Mouse (Mus musculus): Measurements from ENCODE around the gene 1700023F06Rik. TPM values are rescaled to one million over a fixed set of nuclear protein-coding genes. Genes with fewer than 3 reads are reported as not detected.
A peak's percentile ranks its signal among the peaks of the same experiment; 100 is the strongest.
"Not testable (repeated sequence)": the region's sequence is repeated elsewhere in the genome, so short reads cannot be mapped to it uniquely, and the experiment has no call there.

The 1700023F06Rik gene
- polyA plus RNA-seq, 1 experiment from 2014 or later = 2.0 TPM

DNA sequence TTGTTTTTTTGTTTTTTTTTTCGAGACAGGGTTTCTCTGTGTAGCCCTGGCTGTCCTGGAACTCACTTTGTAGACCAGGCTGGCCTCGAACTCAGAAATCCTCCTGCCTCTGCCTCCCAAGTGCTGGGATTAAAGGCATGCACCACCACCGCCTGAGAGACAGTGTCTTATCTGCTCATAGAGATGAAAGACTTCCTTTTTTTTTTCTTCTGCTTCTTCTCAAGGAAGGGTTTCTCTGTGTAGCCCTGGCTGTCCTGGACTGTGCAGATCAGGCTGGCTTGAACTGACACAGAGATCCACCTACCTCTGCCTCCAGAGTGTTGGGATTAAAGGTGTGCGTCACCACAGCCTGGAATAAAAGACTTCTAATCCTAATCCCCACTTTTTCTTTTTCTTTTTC is 14.4 kb upstream of the 1700023F06Rik start:
- H3K9ac ChIP-seq; H3K27me3 ChIP-seq; H3K4me2 ChIP-seq (replicated peaks); H3K4me3 ChIP-seq (replicated peaks); H3K9me3 ChIP-seq (replicated peaks); H3K27ac ChIP-seq (replicated peaks); ATAC-seq (ENCODE audit: insufficient number of reproducible peaks, low FRiP score, low TSS enrichment, low read depth): not testable (repeated sequence)
- peaks cover 28% of the 10 kb centered on the region for H3K4me1 ChIP-seq
- H3K36me3 ChIP-seq = peaks cover 64% of the 10 kb centered on the region
- 88% methylated on average over 4 of the region's 4 CpGs for WGBS

DNA sequence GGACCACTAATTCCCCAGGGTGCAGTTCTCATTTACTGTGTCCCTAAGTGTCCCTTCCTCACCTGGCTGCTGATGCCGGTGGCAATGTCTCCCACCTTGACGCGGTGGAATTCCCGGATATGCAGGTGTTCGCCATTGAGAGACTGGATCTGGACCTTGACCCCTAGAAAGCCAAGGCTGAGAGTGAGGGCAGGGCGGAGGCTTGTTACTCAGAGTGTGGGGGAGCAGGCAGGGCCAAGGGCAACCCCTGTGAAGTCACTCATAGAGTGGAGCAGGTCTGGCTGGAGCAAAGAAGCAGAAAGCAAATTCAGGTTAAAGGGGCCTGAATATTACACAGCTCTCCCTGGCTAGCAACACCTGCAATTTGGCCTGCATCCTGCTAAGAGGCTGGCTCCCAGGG is 13.1 kb upstream of the 1700023F06Rik start:
- WGBS = 90% methylated on average over 6 of the region's 6 CpGs
- H3K9me3 ChIP-seq (replicated peaks) = no peaks in the 10 kb centered on the region
- no peak overlapping the region for H3K4me3 ChIP-seq (replicated peaks)
- no peak overlapping the region for H3K4me2 ChIP-seq (replicated peaks)
- H3K27ac ChIP-seq (replicated peaks) = no peak overlapping the region
- H3K36me3 ChIP-seq = peaks cover 52% of the 10 kb centered on the region
- no peak overlapping the region for H3K9ac ChIP-seq
- ATAC-seq (ENCODE audit: insufficient number of reproducible peaks, low FRiP score, low TSS enrichment, low read depth) = no peak
- H3K27me3 ChIP-seq = no peaks in the 10 kb centered on the region; the same call in 1 of the 2 replicates
- peaks cover 30% of the 10 kb centered on the region for H3K4me1 ChIP-seq

GRCm38 (mm10) chr11:103219995-103220394 is 11.6 kb upstream of the 1700023F06Rik start:
- peaks cover 28% of the 10 kb centered on the region for H3K4me1 ChIP-seq
- H3K4me2 ChIP-seq (replicated peaks) = no peak overlapping the region
- H3K4me3 ChIP-seq (replicated peaks) = no peak overlapping the region
- no peak overlapping the region for H3K9ac ChIP-seq
- H3K9me3 ChIP-seq (replicated peaks) = no peaks in the 10 kb centered on the region
- WGBS = 80% methylated on average over 4 of the region's 4 CpGs
- ATAC-seq (ENCODE audit: insufficient number of reproducible peaks, low FRiP score, low TSS enrichment, low read depth) = no peak
- no peak overlapping the region for H3K27ac ChIP-seq (replicated peaks)
- H3K27me3 ChIP-seq = no peaks in the 10 kb centered on the region; the same call in 1 of the 2 replicates
- peaks cover 44% of the 10 kb centered on the region for H3K36me3 ChIP-seq

GRCm38 (mm10) chr11:103219259-103219658 is 10.9 kb upstream of the 1700023F06Rik start:
- no peaks in the 10 kb centered on the region; the same call in 1 of the 2 replicates for H3K27me3 ChIP-seq
- no peaks in the 10 kb centered on the region for H3K9me3 ChIP-seq (replicated peaks)
- 72% methylated on average over 5 of the region's 5 CpGs for WGBS
- no peak for ATAC-seq (ENCODE audit: insufficient number of reproducible peaks, low FRiP score, low TSS enrichment, low read depth)
- no peak overlapping the region for H3K9ac ChIP-seq
- H3K4me1 ChIP-seq = peaks cover 22% of the 10 kb centered on the region
- no peak overlapping the region for H3K27ac ChIP-seq (replicated peaks)
- H3K4me2 ChIP-seq (replicated peaks) = no peak overlapping the region
- H3K4me3 ChIP-seq (replicated peaks) = no peak overlapping the region
- peaks cover 40% of the 10 kb centered on the region for H3K36me3 ChIP-seq

DNA sequence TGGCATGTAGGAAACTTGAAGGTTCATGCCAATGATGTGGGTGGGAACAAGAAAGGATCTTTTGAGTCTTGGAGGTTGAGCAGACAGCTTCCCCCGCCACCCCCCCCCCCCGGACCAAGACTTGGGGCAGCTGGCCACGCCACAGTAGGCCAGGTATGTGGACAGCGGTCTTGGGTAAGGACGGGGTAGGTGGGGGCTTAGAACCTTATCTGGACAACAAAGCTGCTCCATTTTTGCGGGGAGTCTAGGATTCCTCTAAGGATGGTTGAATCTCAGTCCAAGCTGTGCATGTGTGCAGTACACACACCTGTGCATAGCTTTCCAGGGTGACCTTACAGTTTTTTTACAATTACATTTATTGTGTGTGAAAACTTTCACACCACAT is 10.2 kb upstream of the 1700023F06Rik start:
- H3K27ac ChIP-seq (replicated peaks) = no peak overlapping the region
- no peaks in the 10 kb centered on the region for H3K9me3 ChIP-seq (replicated peaks)
- H3K4me1 ChIP-seq = peaks cover 14% of the 10 kb centered on the region
- WGBS = 21% methylated on average over 6 of the region's 6 CpGs
- H3K27me3 ChIP-seq = no peaks in the 10 kb centered on the region; the same call in 1 of the 2 replicates
- peak overlapping the region; percentile 27 for H3K9ac ChIP-seq
- ATAC-seq (ENCODE audit: insufficient number of reproducible peaks, low FRiP score, low TSS enrichment, low read depth) = no peak
- H3K4me3 ChIP-seq (replicated peaks) = peak overlapping the region; percentile 45
- H3K36me3 ChIP-seq = peaks cover 32% of the 10 kb centered on the region
- peak overlapping the region; percentile 97 for H3K4me2 ChIP-seq (replicated peaks)

GRCm38 (mm10) chr11:103217790-103218516 is 9.6 kb upstream of the 1700023F06Rik start, which contains the start of gene Spata32:
Gene Spata32 (minus strand): TSS chr11:103218432.
- ATAC-seq (ENCODE audit: insufficient number of reproducible peaks, low FRiP score, low TSS enrichment, low read depth) = peak; percentile 70
- 1% methylated on average over 45 of the region's 45 CpGs for WGBS

GRCm38 (mm10) chr11:103215355-103215754 is 7.0 kb upstream of the 1700023F06Rik start:
- ATAC-seq (ENCODE audit: insufficient number of reproducible peaks, low FRiP score, low TSS enrichment, low read depth) = no peak
- H3K36me3 ChIP-seq = peaks cover 13% of the 10 kb centered on the region
- H3K9me3 ChIP-seq (replicated peaks) = no peaks in the 10 kb centered on the region
- no peak overlapping the region for H3K9ac ChIP-seq
- no peaks in the 10 kb centered on the region; the same call in 1 of the 2 replicates for H3K27me3 ChIP-seq
- H3K4me3 ChIP-seq (replicated peaks) = no peak overlapping the region
- no peak overlapping the region for H3K27ac ChIP-seq (replicated peaks)
- peaks cover 13% of the 10 kb centered on the region for H3K4me1 ChIP-seq
- no peak overlapping the region for H3K4me2 ChIP-seq (replicated peaks)
- 54% methylated on average over 1 of the region's 1 CpGs for WGBS

More at GRCm38 (mm10) chr11:103217790-103218516, 9.6 kb upstream of the 1700023F06Rik start, which contains the start of gene Spata32:
- peak within 1 kb of the TSS; percentile 27 for H3K9ac ChIP-seq
- H3K4me3 ChIP-seq (replicated peaks) = peak within 1 kb of the TSS; percentile 45
- no peaks in the 10 kb centered on the region for H3K9me3 ChIP-seq (replicated peaks)
- H3K27ac ChIP-seq (replicated peaks) = no peak within 1 kb of the TSS
- H3K27me3 ChIP-seq = no peaks in the 10 kb centered on the region; the same call in 1 of the 2 replicates
- peaks cover 29% of the 10 kb centered on the region for H3K36me3 ChIP-seq
- peak within 1 kb of the TSS; percentile 97 for H3K4me2 ChIP-seq (replicated peaks)
- peaks cover 13% of the 10 kb centered on the region for H3K4me1 ChIP-seq

- H3K4me1 ChIP-seq = peaks cover 12% of the 10 kb centered on the region
- H3K36me3 ChIP-seq = no peaks in the 10 kb centered on the region
- H3K9me3 ChIP-seq (replicated peaks) = no peaks in the 10 kb centered on the region
- no peak overlapping the region for H3K4me2 ChIP-seq (replicated peaks)
- WGBS = 84% methylated on average over 5 of the region's 5 CpGs
- H3K4me3 ChIP-seq (replicated peaks) = no peak overlapping the region
- no peak overlapping the region for H3K27ac ChIP-seq (replicated peaks)
- no peak overlapping the region for H3K9ac ChIP-seq
- no peak for ATAC-seq (ENCODE audit: insufficient number of reproducible peaks, low FRiP score, low TSS enrichment, low read depth)
- no peaks in the 10 kb centered on the region for H3K27me3 ChIP-seq
Measured at GRCm38 (mm10) chr11:103213712-103214111, 5.4 kb upstream of the 1700023F06Rik start.

GRCm38 (mm10) chr11:103210291-103210690 is 1.9 kb upstream of the 1700023F06Rik start:
- Histone ChIP-seq H3K27ac (replicated peaks) (no peak overlapping the region), H3K9me3 (replicated peaks) (no peaks in the 10 kb centered on the region), H3K36me3 (no peaks in the 10 kb centered on the region), H3K4me3 (replicated peaks) (no peak overlapping the region), H3K4me1 (no peaks in the 10 kb centered on the region), H3K4me2 (replicated peaks) (no peak overlapping the region), H3K27me3 (no peaks in the 10 kb centered on the region), H3K9ac (no peak overlapping the region)
- 61% methylated on average over 8 of the region's 8 CpGs for WGBS
- ATAC-seq (ENCODE audit: insufficient number of reproducible peaks, low FRiP score, low TSS enrichment, low read depth) = no peak

- H3K27me3 ChIP-seq = no peaks in the 10 kb centered on the region
- peaks cover 8% of the 10 kb centered on the region for H3K4me1 ChIP-seq
- WGBS = 86% methylated on average over 6 of the region's 6 CpGs
- H3K4me3 ChIP-seq (replicated peaks) = no peak overlapping the region
- no peaks in the 10 kb centered on the region for H3K9me3 ChIP-seq (replicated peaks)
- no peak overlapping the region for H3K27ac ChIP-seq (replicated peaks)
- H3K36me3 ChIP-seq = no peaks in the 10 kb centered on the region
- ATAC-seq (ENCODE audit: insufficient number of reproducible peaks, low FRiP score, low TSS enrichment, low read depth) = no peak
- H3K9ac ChIP-seq = no peak overlapping the region
- H3K4me2 ChIP-seq (replicated peaks) = no peak overlapping the region
Measured at GRCm38 (mm10) chr11:103206203-103206602, 2.2 kb downstream of the 1700023F06Rik start.

DNA sequence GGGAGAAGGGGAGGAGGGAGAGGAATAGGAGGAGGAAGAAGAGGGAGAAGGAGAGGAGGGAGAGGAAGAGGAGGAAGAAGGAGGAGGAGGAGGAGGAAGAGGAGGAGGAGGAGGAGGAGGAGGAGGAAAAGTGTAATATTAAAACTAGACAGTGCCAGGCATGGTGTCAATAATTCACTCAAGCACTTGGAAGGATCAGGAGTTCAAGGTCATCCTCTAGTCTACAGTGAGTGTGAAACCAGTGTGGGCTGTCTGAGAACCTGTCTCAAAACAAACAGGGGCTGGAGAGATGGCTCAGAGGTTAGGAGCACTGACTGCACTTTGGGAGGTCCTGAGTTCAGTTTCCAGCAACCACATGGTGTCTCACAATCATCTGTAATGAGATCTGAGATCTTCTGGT is 6.0 kb downstream of the 1700023F06Rik start:
- peaks cover 32% of the 10 kb centered on the region for H3K4me1 ChIP-seq
- H3K9me3 ChIP-seq (replicated peaks) = no peaks in the 10 kb centered on the region
- no peak overlapping the region for H3K4me3 ChIP-seq (replicated peaks)
- peaks cover 34% of the 10 kb centered on the region for H3K27me3 ChIP-seq
- no peaks in the 10 kb centered on the region for H3K36me3 ChIP-seq
- H3K9ac ChIP-seq = no peak overlapping the region
- no peak for ATAC-seq (ENCODE audit: insufficient number of reproducible peaks, low FRiP score, low TSS enrichment, low read depth)
- no peak overlapping the region for H3K4me2 ChIP-seq (replicated peaks)
- H3K27ac ChIP-seq (replicated peaks) = no peak overlapping the region

GRCm38 (mm10) chr11:103201664-103202063 is 6.7 kb downstream of the 1700023F06Rik start:
- Histone ChIP-seq H3K4me2 (replicated peaks) (no peak overlapping the region), H3K4me3 (replicated peaks) (no peak overlapping the region), H3K9me3 (replicated peaks) (no peaks in the 10 kb centered on the region), H3K27me3 (peaks cover 40% of the 10 kb centered on the region), H3K36me3 (no peaks in the 10 kb centered on the region), H3K4me1 (peaks cover 32% of the 10 kb centered on the region), H3K27ac (replicated peaks) (0 out of 2 replicates have a peak overlapping the region, but pooled peaks have one; percentile 12), H3K9ac (no peak overlapping the region)
- 5% methylated on average over 6 of the region's 6 CpGs for WGBS
- ATAC-seq (ENCODE audit: insufficient number of reproducible peaks, low FRiP score, low TSS enrichment, low read depth) = peak; percentile 72
